Mouse (Mus musculus) embryo, embryonic 9.5 days (tissue): ENCODE results near the gene Primpol.

Experiments used
- DNase-seq: peaks from one replicate; pipeline ENCODE4 v3.0.0-alpha.2; 2017; ENCODE audit errors: extremely low spot score

Primpol gene

GRCm38 (mm10) chr8:46616879-46617689, at the start of gene Primpol, which contains the start of gene Casp3:
Primpol (minus strand) TSS chr8:46617212.
Casp3 (plus strand) TSS chr8:46617291.
- DNase-seq: peak; percentile 99

- no peak for DNase-seq
Measured at GRCm38 (mm10) chr8:46655919-46656318, 38.9 kb upstream of the Primpol start.

- DNase-seq: no peak
Measured at GRCm38 (mm10) chr8:46651872-46652271, 34.9 kb upstream of the Primpol start.

- DNase-seq: no peak
Measured at GRCm38 (mm10) chr8:46648421-46648820, 31.4 kb upstream of the Primpol start.

GRCm38 (mm10) chr8:46641272-46641671, 24.3 kb upstream of the Primpol start:
- no peak for DNase-seq

- DNase-seq: no peak
Measured at GRCm38 (mm10) chr8:46639852-46640251, 22.8 kb upstream of the Primpol start.

GRCm38 (mm10) chr8:46639010-46639571, 22.1 kb upstream of the Primpol start:
- DNase-seq: no peak

- DNase-seq: no peak
Measured at GRCm38 (mm10) chr8:46630932-46631331, 13.9 kb upstream of the Primpol start.

- no peak for DNase-seq
Measured at GRCm38 (mm10) chr8:46630422-46630821, 13.4 kb upstream of the Primpol start.

- DNase-seq: no peak
Measured at GRCm38 (mm10) chr8:46628645-46629044, 11.6 kb upstream of the Primpol start.

- DNase-seq: no peak
Measured at GRCm38 (mm10) chr8:46627881-46628280, 10.9 kb upstream of the Primpol start.

- no peak for DNase-seq
Measured at GRCm38 (mm10) chr8:46626642-46627041, 9.6 kb upstream of the Primpol start.

- no peak for DNase-seq
Measured at GRCm38 (mm10) chr8:46625166-46625565, 8.2 kb upstream of the Primpol start.

- DNase-seq: no peak
Measured at GRCm38 (mm10) chr8:46622446-46623270, 5.6 kb upstream of the Primpol start.

GRCm38 (mm10) chr8:46618639-46619320, 1.8 kb upstream of the Primpol start:
- DNase-seq: no peak

- DNase-seq: peak; percentile 29
Measured at GRCm38 (mm10) chr8:46617690-46618620, 943 bp upstream of the Primpol start.

- no peak for DNase-seq
Measured at GRCm38 (mm10) chr8:46615936-46616335, 1.1 kb downstream of the Primpol start.

GRCm38 (mm10) chr8:46613377-46613776, 3.6 kb downstream of the Primpol start:
- no peak for DNase-seq

GRCm38 (mm10) chr8:46612913-46613312, 4.1 kb downstream of the Primpol start:
- DNase-seq: no peak

GRCm38 (mm10) chr8:46611557-46611956, 5.5 kb downstream of the Primpol start:
- DNase-seq: no peak

GRCm38 (mm10) chr8:46606930-46607329, 10.1 kb downstream of the Primpol start:
- DNase-seq: no peak
